Comparison of ENCODE assay signal across 8 mouse cellular contexts in genomic region chr16:17575870-17576824, GRCm38 (mm10). TPM values are rescaled to one million over a fixed set of nuclear protein-coding genes. Genes with fewer than 3 reads are reported as not detected.
DNase-seq lines count a peak whose midpoint lies in the region; ATAC-seq and TF ChIP-seq lines count a peak whose summit lies in the region.

No protein-coding gene starts in this region.

- no peak for TF ChIP-seq CTCF in left cerebral cortex, adult 2 months (IDR thresholded peaks at IDR 0.05)

- peak overlapping the region; percentile 79 for H3K4me2 ChIP-seq in hindbrain, embryonic 14.5 days (replicated peaks)

- peak; percentile 86 for ATAC-seq in hindbrain, embryonic 14.5 days (ENCODE audit: low FRiP score)

- peak overlapping the region; percentile 78 for H3K9ac ChIP-seq in hindbrain, embryonic 14.5 days

- peaks cover 17% of the 10 kb centered on the region for H3K27me3 ChIP-seq in hindbrain, embryonic 14.5 days (ENCODE audit: control insufficient read depth, insufficient read depth, low read length)

- peaks cover 7% of the 10 kb centered on the region; the same call in 1 of the 2 replicates for H3K4me1 ChIP-seq in hindbrain, embryonic 14.5 days (replicated peaks; ENCODE audit: control insufficient read depth, insufficient read depth, low read length)

- no peaks in the 10 kb centered on the region for H3K9me3 ChIP-seq in hindbrain, embryonic 14.5 days (ENCODE audit: control insufficient read depth, low read length)

- H3K27ac ChIP-seq in hindbrain, embryonic 14.5 days: peak overlapping the region; percentile 66
- peak overlapping the region; percentile 79 for H3K27ac ChIP-seq in left cerebral cortex, adult 2 months

- 13% methylated on average over 45 of the region's 45 CpGs for WGBS in hindbrain, embryonic 14.5 days

- H3K4me3 ChIP-seq in hindbrain, embryonic 14.5 days (replicated peaks; ENCODE audit: low read length): peak overlapping the region; percentile 54
- peak overlapping the region; percentile 71 for H3K4me3 ChIP-seq in left cerebral cortex, adult 2 months

- intact Hi-C loops in left cerebral cortex, adult 2 months (cut with DNase I): loop anchor here (1.0 kb wide), 1 partner anchor 12 kb away; no protein-coding TSS in a partner anchor

- H3K36me3 ChIP-seq in hindbrain, embryonic 14.5 days (replicated peaks; ENCODE audit: control insufficient read depth, insufficient read depth): 0 out of 2 replicates have a peak, but pooled peaks cover 6% of the 10 kb centered on the region

- DNase-seq in adrenal gland, adult 18-20 months (ENCODE audit: low spot score in 2 of 2): peak; percentile 45 to 51
- peak; percentile 90 to 93 for DNase-seq in cerebellum, postnatal 10 days
- DNase-seq in frontal cortex, postnatal 10 days (ENCODE audit: low spot score in 2 of 2): peak; percentile 61 to 65
- peak; percentile 63 for DNase-seq in hindbrain, embryonic 14.5 days (ENCODE audit: low spot score)
- peak; percentile 79 for DNase-seq in left cerebral cortex, adult 2 months (ENCODE audit: extremely low spot score in 1 of 2, low spot score in 2 of 2)
- peak; percentile 77 for DNase-seq in lung, postnatal 25 days (ENCODE audit: low spot score)
- DNase-seq in right cerebral cortex, adult 18-20 months: peak; percentile 85
- no peak for DNase-seq in natural killer cell, adult 2 months (ENCODE audit: low spot score in 2 of 2)

RNA-seq across cellular contexts. Expression of gene Slc7a4, which starts 6.9 kb away (rescaled TPM):
- 10 to 100 TPM in 1 of 2 experiments, 1 to 10 TPM in 1; 8.7 to 14.2 TPM for total RNA-seq in adrenal gland, adult 18-20 months (2021)
- polyA plus RNA-seq in hindbrain, embryonic 14.5 days (2014; fragmentation: Nextera tagmentation; extraction: Ambion mirVana): 41.2 and 42.0 TPM in 2 replicates
- total RNA-seq in left cerebral cortex, adult 2 months (2021): 10 to 100 TPM; 82.7 to 83.0 TPM

RNA-seq across cellular contexts. Expression of gene P2rx6, which starts 14.5 kb away (rescaled TPM):
- 1 to 10 TPM; 1.8 to 2.8 TPM for total RNA-seq in adrenal gland, adult 18-20 months (2021)
- 2.5 and 2.8 TPM in 2 replicates for polyA plus RNA-seq in hindbrain, embryonic 14.5 days (2014; fragmentation: Nextera tagmentation; extraction: Ambion mirVana)
- total RNA-seq in left cerebral cortex, adult 2 months (2021): 1 to 10 TPM in 1 of 2 experiments, under 1 TPM in 1; 0.68 to 1.0 TPM

RNA-seq across cellular contexts. Expression of gene Lrrc74b, which starts 15.1 kb away (rescaled TPM):
- total RNA-seq in adrenal gland, adult 18-20 months (2021): not detected
- polyA plus RNA-seq in hindbrain, embryonic 14.5 days (2014; fragmentation: Nextera tagmentation; extraction: Ambion mirVana): 0.74 and 0.92 TPM in 2 replicates
- total RNA-seq in left cerebral cortex, adult 2 months (2021): 1 to 10 TPM in 1 of 2 experiments, under 1 TPM in 1; 0.68 to 1.1 TPM

RNA-seq across cellular contexts. Expression of gene Smpd4, which starts 43.0 kb away (rescaled TPM):
- 10 to 100 TPM; 29.9 to 30.2 TPM for total RNA-seq in adrenal gland, adult 18-20 months (2021)
- 22.3 and 24.5 TPM in 2 replicates for polyA plus RNA-seq in hindbrain, embryonic 14.5 days (2014; fragmentation: Nextera tagmentation; extraction: Ambion mirVana)
- total RNA-seq in left cerebral cortex, adult 2 months (2021): 10 to 100 TPM; 73.7 to 82.8 TPM

RNA-seq across cellular contexts. Expression of gene Thap7, which starts 45.2 kb away (rescaled TPM):
- 10 to 100 TPM; 35.1 to 38.5 TPM for total RNA-seq in adrenal gland, adult 18-20 months (2021)
- polyA plus RNA-seq in hindbrain, embryonic 14.5 days (2014; fragmentation: Nextera tagmentation; extraction: Ambion mirVana): 52.0 and 58.9 TPM in 2 replicates
- total RNA-seq in left cerebral cortex, adult 2 months (2021): 10 to 100 TPM; 42.3 to 43.1 TPM

Comparison
In these comparisons a context has a peak if more than half of its experiments do, and no peak if none do; other contexts are left out.
1. DNase-seq: peak in adrenal gland, adult 18-20 months (2 of 2), cerebellum, postnatal 10 days (2 of 2), frontal cortex, postnatal 10 days (2 of 2), hindbrain, embryonic 14.5 days (single experiment), left cerebral cortex, adult 2 months (2 of 2), lung, postnatal 25 days (single experiment) and right cerebral cortex, adult 18-20 months (single experiment); none in natural killer cell, adult 2 months (0 of 2).
2. RNA of gene Slc7a4, which starts 6.9 kb away (total RNA-seq): 82.7 to 83.0 TPM in left cerebral cortex, adult 2 months; 8.7 to 14.2 TPM in adrenal gland, adult 18-20 months; every median in the first group is over 4 times any median in the second.